Mouse (Mus musculus) cerebral cortex, adult 2 months (tissue): Measurements from ENCODE around the gene Slc45a2.

Experiments
- WGBS: fragments of 180-500 bp; shearing (Covaris S2); methylation state at CpG from one replicate; pipeline ENCODE4 v1.1.7; 2018; 5-methylcytosine and 5-hydroxymethylcytosine counted together

Gene Slc45a2

GRCm38 (mm10) chr15:11008756-11009155, 8.2 kb downstream of the Slc45a2 start:
- WGBS: 55% methylated on average over 5 of the region's 5 CpGs

- 92% methylated on average over 11 of the region's 11 CpGs for WGBS
Measured at GRCm38 (mm10) chr15:11010976-11011548, 10.5 kb downstream of the Slc45a2 start.

- WGBS: 66% methylated on average over 2 of the region's 2 CpGs
Measured at GRCm38 (mm10) chr15:11014931-11015330, 14.4 kb downstream of the Slc45a2 start.

- 81% methylated on average over 4 of the region's 4 CpGs for WGBS
Measured at GRCm38 (mm10) chr15:11026801-11027561, 26.5 kb downstream of the Slc45a2 start.

- WGBS: 67% methylated on average over 3 of the region's 3 CpGs
Measured at GRCm38 (mm10) chr15:11030188-11030587, 29.7 kb downstream of the Slc45a2 start.

- WGBS: 6% methylated on average over 34 of the region's 34 CpGs
Measured at GRCm38 (mm10) chr15:11035947-11036474, 35.5 kb downstream of the Slc45a2 start.

GRCm38 (mm10) chr15:11036535-11037375, 36.2 kb downstream of the Slc45a2 start:
- 2% methylated on average over 49 of the region's 49 CpGs for WGBS

- 3% methylated on average over 8 of the region's 8 CpGs for WGBS
Measured at GRCm38 (mm10) chr15:11037376-11037695, 36.8 kb downstream of the Slc45a2 start.

- WGBS: 1% methylated on average over 16 of the region's 16 CpGs
Measured at GRCm38 (mm10) chr15:11037711-11038110, 37.2 kb downstream of the Slc45a2 start, which contains the start of gene Rxfp3. Gene Rxfp3, minus strand, starts transcription at chr15:11037991.

GRCm38 (mm10) chr15:11038476-11038875, 38.0 kb downstream of the Slc45a2 start:
- WGBS: 3% methylated on average over 12 of the region's 12 CpGs

- 79% methylated on average over 5 of the region's 5 CpGs for WGBS
Measured at GRCm38 (mm10) chr15:11040067-11040466, 39.5 kb downstream of the Slc45a2 start.

GRCm38 (mm10) chr15:11041229-11041628, 40.7 kb downstream of the Slc45a2 start:
- WGBS: 93% methylated on average over 2 of the region's 2 CpGs

- 82% methylated on average over 5 of the region's 5 CpGs for WGBS
Measured at GRCm38 (mm10) chr15:11042828-11043227, 42.3 kb downstream of the Slc45a2 start.

- 65% methylated on average over 10 of the region's 10 CpGs for WGBS
Measured at GRCm38 (mm10) chr15:11053678-11054439, 53.3 kb downstream of the Slc45a2 start.

- WGBS: 59% methylated on average over 7 of the region's 7 CpGs
Measured at GRCm38 (mm10) chr15:11054440-11055080, 54.0 kb downstream of the Slc45a2 start.

- WGBS: 84% methylated on average over 1 of the region's 1 CpGs
Measured at GRCm38 (mm10) chr15:11062903-11063302, 62.4 kb downstream of the Slc45a2 start.

- whole genome bisulfite sequencing: 46% methylated on average over 2 of the region's 2 CpGs
Measured at GRCm38 (mm10) chr15:11064160-11064557, 63.6 kb downstream of the Slc45a2 start.

- WGBS: 9% methylated on average over 25 of the region's 25 CpGs
Measured at GRCm38 (mm10) chr15:11064558-11065411, 64.3 kb downstream of the Slc45a2 start, which contains the start of gene Adamts12. Gene Adamts12, plus strand, starts transcription at chr15:11064790.

GRCm38 (mm10) chr15:11065528-11066171, 65.1 kb downstream of the Slc45a2 start:
- WGBS: 15% methylated on average over 9 of the region's 9 CpGs
